Mouse (Mus musculus) left cerebral cortex, adult 11 months (tissue): Measurements from ENCODE around the gene Asah2.
"Not testable (repeated sequence)": the region's sequence is repeated elsewhere in the genome, so short reads cannot be mapped to it uniquely, and the experiment has no call there.

Source experiments
- DNase-seq: peaks from one replicate; pipeline ENCODE4 v3.0.0; 2022; ENCODE audit warnings: low spot score

The Asah2 gene

GRCm38 (mm10) chr19:32102294-32102975, 5.6 kb downstream of the Asah2 start:
- no peak for DNase-seq

- DNase-seq, result no peak
Measured at GRCm38 (mm10) chr19:32098582-32098981, 9.4 kb downstream of the Asah2 start.

- no peak for DNase-seq
Measured at GRCm38 (mm10) chr19:32092358-32092757, 15.7 kb downstream of the Asah2 start.

GRCm38 (mm10) chr19:32090804-32091203, 17.2 kb downstream of the Asah2 start:
- no peak for DNase-seq

- no peak for DNase-seq
Measured at GRCm38 (mm10) chr19:32088570-32088969, 19.4 kb downstream of the Asah2 start.

DNA sequence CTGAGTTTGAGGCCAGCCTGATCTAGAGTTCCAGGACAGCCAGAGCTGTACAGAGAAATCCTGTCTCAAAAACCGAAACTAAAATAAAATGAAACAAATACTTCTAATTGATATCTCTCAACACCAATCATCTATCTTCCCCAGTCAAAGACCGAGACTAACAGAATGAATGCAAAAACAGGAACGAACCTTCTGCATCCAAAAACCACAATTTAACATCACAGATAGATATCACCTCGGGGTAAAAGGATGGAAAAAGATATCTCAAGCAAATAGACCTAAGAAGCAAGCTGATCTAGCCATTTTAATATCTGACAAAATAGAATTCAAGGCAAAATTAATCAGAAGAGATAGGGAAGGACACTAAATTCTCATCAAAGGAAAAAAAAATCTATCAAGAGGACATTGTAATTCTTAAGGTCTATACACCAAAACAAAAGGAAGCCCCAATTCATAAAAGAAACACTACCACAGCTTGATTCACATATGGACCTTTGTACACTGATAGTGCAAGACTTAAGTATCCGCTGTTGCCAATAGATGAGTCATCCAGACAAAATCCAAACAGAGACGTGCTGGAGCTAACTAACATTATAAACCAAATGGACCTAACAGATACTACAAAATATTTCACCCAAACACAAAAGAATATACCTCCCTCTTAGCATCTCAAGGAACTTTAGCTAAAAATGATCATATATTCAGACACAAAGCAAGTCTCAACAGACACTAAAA, 20.1 kb downstream of the Asah2 start:
- DNase-seq, result no peak

- DNase-seq, result not testable (repeated sequence)
Measured at GRCm38 (mm10) chr19:32084813-32085212, 23.2 kb downstream of the Asah2 start.

DNA sequence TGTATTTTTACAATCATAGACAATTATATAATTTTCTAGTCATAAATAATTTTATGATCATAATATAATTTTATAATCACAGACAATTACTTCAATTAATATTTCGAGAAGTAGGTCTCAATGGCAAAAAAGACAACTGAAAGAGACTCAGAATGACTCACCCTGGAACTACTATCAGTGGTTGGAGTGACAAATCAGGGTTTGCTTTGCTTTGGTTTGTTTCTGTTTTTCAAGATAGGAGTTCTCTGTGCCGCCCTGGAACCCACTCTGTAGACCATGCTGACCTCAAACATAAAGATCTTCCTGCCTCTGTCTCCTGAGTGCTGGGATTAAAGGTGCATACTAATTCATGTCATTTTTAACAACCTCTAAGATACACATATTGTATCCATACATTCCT, 37.7 kb downstream of the Asah2 start:
- no peak for DNase-seq

GRCm38 (mm10) chr19:32069598-32069997, 38.4 kb downstream of the Asah2 start:
- DNase-seq, result no peak

DNA sequence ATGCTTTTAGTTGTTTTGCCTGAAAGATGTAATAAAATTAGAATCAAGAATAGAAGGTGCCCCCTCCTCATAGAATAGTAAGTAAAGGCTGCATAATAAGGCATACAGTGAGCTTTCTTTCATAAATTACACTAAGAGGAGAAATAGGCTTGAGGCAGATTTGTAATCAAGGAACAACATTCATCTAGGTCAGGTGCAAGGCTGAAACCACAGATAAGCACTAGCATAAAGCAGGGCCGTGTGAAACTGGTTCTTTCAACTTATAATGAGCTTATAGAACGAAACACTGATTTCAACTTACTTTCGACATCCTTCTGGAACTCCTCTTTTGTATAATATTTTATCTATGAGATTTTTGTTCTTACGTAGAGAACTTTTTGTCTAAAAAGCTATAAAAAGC, 40.3 kb downstream of the Asah2 start:
- no peak for DNase-seq

GRCm38 (mm10) chr19:32061294-32061693, 46.7 kb downstream of the Asah2 start:
- DNase-seq, result no peak

- DNase-seq, result no peak
Measured at GRCm38 (mm10) chr19:32056252-32056651, 51.8 kb downstream of the Asah2 start.

- no peak for DNase-seq
Measured at GRCm38 (mm10) chr19:32055725-32056124, 52.3 kb downstream of the Asah2 start.

GRCm38 (mm10) chr19:32051251-32051650, 56.8 kb downstream of the Asah2 start:
- DNase-seq, result no peak

DNA sequence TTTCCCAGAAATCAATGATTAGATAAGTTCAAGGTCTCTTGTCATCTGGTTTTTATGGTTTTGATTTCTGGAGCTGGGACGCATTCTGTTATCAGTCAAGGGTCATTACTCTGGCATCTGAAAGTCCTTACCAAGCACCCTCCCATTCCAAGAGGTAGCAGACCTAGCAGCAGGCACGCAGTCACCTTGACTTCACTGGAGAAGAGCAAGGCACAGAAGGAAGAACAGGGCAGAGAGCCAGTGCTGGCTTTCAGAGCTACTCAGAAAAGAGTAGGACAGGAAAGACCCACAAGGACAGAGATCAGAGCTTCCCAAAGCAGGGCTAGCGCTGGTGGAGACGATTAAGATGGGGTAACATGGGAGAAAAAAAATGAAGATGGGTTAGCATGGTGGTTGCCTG, 75.1 kb downstream of the Asah2 start:
- no peak for DNase-seq

- peak; percentile 38 for DNase-seq
Measured at GRCm38 (mm10) chr19:32030430-32030829, 77.6 kb downstream of the Asah2 start.

DNA sequence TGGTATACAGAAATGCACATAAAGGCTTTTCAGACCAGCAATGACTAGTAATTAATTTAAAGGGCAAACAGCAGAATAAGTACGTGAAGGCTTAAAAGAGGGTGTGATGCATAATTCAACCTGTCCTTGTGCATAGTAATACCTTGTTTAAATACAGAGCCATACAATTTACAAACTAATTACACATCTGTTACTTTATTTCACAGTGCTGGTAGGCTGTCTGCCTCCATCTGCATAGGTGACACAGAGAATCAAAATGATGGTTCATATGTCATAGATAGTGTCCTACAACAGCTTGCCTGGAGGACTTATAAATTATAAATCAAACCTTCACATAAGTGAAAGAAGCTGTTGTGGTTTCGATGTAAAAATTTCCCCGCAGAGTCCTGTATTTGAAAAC, 82.6 kb downstream of the Asah2 start:
- no peak for DNase-seq

GRCm38 (mm10) chr19:32019722-32020121, 88.3 kb downstream of the Asah2 start:
- DNase-seq, result no peak

- no peak for DNase-seq
Measured at GRCm38 (mm10) chr19:32018585-32018984, 89.4 kb downstream of the Asah2 start.

DNA sequence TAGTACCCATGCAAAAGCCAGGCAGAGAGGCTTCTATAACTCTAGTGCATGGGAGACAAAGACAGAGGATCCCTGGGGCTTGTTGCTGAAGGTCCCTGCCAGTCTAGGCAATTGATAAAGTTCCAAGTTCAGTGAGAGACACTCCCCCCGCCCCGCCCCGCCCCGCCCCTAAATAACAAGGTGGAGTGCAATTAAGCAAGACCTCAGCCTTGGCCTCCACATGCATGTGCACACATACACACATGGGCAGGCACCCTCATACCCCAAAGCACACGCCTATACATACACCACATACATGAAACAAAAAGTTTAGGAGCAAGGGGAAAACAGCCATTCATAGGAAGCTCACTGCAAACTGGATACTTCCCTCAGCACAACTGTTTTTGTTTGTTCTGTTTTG, 90.0 kb downstream of the Asah2 start:
- DNase-seq, result no peak

DNA sequence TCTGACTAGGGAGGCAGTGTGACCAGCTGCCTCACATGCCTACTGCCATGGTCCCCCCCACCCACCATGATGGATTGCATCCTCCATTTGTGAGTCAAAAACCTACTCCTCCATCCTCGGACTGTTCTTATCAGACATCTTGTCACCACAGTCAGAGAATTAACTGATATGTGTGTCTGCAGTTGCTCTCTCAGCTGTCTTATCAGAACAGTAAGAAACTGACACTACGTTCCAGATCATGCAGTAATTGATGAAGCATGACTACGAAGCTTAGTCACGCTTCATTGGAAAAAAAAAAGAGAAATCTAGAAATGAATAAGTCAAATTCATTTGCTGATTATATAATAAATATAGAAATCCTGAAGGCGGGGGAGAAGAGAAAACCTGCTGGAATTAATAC, 105.4 kb downstream of the Asah2 start:
- no peak for DNase-seq

DNA sequence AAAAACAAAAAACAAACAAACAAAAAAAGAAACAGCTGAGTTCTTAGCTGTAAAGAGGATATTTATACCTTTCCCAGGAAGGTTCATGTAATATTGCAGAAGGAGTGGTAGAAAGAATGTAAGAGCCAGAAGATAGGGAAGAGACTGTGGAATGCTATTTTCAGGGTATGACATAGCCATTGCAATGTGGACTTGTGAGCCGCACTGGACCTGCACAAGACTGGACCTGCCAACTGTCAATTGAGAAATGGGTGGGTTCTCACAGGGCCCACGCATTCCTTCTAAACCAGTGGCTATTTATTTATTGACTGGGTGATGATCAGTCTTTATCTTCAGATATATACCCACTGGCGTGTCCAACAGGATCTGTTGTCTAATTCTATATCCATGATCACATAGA, 111.1 kb downstream of the Asah2 start:
- DNase-seq, result no peak

- no peak for DNase-seq
Measured at GRCm38 (mm10) chr19:31991057-31991456, 117.0 kb downstream of the Asah2 start.

DNA sequence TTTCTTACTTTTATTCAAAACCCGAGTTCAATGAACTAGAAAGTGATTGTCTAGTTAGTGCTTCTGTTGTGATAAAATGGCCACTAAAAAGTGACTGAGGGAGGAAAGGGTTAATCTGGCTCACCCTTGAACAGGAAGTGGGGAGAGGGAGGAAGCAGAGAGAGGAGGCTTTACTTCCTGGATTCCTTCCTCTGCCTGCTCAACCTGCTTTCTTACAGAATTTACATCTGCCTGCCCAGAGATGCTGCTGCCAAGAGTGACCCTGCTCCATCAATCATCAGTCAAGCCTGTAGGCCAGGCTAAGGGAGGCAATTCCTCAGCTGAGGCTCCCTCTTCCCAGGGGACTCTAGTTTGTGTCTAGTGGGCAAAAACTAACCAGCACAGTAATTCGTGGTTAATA, 132.1 kb downstream of the Asah2 start:
- no peak for DNase-seq
